Mouse (Mus musculus) kidney, postnatal 4 days (tissue): ENCODE measurements around the gene Mccc2.

ENCODE experiments used
- DNase-seq, 2 experiments: peaks; one replicate each; pipeline ENCODE4 v3.0.0; 2021; ENCODE audit warnings: mixed read lengths in 2 of 2

Gene Mccc2

DNA sequence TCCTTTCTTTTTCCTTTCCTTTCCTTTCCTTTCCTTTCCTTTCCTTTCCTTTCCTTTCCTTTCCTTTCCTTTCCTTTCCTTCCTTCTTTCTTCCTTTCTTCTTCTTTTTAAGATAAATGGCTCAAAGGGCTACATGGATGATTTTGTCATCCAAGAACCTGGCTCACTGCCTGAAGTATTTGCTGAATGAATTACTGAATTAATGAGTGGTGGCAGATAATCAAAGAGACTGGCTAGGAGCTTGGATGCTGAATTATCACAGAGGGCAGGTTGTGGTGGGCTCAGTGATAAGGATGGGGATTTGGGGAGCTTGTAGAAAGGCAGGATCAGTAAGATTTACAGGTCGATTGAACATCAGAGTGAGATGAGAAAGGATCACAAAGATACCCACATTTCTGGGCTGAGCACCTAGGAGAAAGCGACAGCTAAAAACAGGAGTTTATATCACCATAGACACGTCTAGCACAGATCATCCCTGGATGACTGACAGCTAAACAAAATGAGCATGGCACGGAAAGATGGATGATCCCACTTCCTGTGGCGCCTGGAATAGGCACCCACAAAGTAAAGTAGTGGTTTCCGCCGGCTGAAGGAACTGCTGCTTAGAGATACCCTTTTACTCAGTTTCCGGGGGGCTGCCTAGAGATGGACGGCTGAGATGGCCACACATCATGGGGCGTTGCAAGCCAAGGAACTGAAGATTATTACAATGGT, 76.7 kb downstream of the Mccc2 start:
- DNase-seq, result no peak

DNA sequence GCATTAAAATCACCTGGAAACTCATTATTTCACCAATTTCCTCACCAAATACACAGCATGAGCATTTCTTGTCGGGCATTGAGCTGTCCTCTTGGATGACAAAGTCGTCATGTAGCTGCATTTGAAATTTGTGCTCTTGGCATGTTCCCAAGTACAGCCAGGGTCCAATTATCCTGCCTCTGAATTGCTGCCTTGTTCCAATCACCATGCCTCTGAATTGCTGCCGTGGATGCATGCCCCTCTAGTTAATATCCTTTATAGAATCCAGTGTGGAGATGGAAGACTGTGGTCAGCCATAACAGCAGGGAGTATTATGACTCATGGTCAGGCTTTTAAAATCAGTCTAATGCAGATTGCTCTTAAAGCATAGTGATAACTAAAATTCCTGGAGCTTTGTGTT, 77.7 kb downstream of the Mccc2 start:
- no peak for DNase-seq

DNA sequence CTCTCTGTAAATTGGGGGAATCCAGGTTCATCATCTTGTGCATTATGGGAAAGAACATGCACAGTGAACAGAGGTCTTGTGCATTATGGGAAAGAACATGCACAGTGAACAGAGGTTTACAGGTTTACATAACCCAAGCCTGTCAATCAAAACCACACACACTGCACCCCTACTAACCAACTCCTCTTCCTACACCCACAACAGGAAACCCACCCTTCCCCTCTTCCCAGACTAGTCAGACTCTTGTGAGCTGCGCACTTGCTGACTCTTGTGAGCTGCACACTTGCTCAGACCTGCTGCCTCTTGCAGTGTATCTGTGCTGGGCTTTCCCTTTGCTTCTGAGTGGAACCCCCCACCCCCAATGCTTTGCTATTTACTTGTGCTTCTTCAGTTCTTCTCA, 83.0 kb downstream of the Mccc2 start:
- no peak for DNase-seq

DNA sequence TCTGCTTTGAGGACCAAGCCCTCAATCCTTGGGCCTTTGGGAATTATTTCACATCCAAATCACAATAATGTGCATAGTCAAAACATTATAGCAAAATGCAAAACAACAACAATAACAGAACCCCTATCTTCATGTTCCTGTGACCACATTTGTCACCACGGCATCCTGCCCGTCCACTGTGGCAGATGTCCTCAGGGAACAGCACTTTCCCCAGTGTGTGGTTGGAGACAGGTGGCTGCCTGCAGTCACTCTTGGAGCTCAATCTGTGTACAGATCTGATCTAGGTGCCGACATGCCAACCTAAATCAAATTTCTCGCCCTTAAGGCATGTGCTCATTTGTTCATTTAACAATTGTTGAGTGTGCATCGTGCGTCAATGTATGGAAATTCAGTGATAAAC, 83.9 kb downstream of the Mccc2 start:
- no peak for DNase-seq

DNA sequence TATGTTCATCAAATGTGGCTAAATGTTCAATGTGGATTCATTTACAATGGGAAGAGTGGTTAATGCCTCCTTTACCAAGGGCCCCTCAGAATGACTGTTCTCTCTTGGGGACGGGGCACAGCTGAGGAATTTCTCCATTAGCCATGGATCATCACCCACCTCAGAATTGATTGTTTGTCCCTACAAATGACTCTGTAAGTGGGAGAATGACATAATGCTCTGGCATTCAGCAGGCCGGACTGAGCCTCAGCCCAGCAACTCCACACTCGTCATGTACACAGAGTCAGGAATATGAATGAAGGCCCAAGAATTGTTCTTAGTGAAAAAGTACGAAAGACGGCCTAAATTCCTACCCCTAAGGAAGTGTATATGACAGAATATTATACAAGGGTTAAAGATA, 89.2 kb downstream of the Mccc2 start:
- no peak for DNase-seq

DNA sequence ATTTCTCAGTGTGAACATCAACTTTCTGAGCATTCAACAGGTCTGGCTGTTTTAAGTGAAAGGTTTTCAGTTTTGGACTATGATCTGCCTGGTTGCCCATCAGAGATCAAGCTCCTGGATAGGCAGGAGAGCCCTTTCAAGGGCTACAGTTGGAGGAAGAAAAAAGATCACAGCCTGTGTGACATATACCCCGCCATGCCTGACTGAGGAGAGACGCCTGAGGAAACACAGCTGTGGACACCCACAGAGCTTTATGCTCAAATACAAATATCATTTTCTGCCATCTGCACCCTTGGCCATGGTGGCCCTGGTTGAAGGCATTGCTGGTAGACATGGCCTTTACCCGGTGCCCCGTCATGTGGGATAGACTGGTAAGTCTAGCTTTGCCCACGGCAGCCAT, 99.8 kb downstream of the Mccc2 start:
- DNase-seq, result no peak

DNA sequence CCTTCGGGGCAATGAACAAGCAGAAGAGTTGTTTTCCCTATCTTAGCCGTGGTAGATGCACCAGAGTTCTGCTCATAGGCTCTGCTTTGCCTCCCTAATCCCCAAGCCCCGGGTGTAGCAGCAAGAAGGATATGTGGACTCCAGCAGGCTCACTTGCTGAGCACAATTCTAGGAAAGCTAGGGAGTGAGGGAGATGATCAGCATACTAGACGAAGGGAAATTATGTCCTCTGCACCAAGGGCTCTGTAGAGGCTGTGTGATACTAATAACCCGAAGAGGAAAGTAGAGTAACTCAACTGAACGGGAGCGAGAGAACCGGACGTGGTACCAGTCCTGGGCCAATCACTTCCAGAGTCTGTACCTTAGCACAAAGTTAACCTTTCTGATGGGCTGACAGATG, 114.5 kb downstream of the Mccc2 start, which contains the start of gene Cartpt:
Gene Cartpt (minus strand): TSS at position 127 of the 400 bp plus-strand sequence.
- DNase-seq, result no peak

DNA sequence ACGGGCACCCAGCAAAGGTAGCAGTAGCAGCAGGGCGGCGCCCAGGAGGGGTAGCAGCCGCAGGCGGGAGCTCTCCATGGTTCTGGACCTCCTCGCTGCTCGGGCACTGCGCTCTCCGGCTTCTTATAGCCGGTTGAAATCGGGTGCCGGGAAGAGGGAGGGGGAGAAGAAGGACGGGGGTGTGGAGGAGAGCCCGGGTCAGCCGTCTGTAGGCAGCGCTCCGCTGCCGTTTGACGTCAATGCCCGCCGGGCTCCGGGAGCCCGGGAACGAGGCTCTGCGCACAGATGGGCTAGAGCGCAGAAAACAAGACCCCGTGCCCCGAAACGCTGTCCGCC, 114.9 kb downstream of the Mccc2 start:
- DNase-seq, result peak; percentile 90 to 92

DNA sequence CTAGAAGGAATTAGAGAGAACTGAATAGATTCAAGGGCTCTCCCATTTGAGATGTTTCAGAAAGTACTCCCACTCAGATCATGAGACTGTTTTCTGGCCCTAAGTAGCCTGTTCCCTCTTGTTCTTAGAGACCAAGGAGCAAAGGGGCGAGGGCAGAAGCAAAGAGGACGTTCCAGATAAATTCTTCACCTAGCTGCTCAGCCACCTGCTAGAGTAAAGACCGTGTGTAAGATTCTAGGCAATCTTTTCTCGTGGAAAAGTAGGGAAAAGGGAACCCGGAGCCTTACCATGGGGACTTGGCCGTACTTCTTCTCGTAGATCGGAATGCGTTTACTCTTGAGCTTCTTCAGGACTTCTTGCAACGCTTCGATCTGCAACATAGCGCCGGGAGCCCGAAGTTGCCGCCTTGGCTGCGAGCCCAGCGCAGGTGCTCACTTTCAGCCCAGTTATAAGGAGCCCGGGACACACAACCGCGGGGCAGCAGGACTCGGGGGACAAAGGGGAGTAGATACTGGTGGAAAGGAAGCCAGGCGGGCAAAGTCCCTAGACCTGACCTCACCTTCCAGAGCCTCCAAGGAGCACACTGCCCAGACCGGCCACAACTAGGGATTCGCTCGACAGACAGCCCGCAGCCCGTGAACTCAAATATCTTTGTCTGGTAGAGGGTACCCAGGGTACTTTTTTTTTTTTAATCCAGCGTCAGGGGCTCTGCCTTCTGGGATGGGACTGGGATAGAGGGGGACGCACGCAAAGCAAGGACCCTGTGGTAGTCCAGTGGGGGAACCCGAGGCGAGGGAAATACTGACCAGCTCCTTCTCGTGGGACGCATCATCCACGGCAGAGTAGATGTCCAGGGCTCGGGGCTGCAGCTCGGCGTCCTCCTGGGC, 115.5 kb downstream of the Mccc2 start:
- DNase-seq, result peak; percentile 6 to 10

DNA sequence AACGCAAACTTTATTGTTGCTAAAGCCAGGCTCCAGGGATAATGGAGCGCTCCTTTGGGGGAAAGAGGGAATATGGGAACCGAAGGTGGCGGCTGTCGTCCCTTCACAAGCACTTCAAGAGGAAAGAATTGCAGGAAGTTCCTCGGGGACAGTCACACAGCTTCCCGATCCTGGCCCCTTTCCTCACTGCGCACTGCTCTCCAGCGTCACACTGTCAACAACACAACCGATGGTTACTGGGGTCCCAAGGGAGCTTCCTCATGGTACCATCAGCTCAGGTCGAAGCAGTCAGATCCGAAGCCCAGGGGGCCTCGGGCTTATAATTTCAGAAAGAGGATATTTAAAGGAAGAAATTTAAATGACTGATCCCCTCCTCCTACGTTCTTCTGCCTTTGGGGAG, 116.6 kb downstream of the Mccc2 start:
- no peak for DNase-seq
